Mouse (Mus musculus): Measurements from ENCODE around the gene Stk10.
A peak's percentile ranks its signal among the peaks of the same experiment; 100 is the strongest.

Gene Stk10

GRCm38 (mm10) chr11:32568060-32568459, 35.0 kb downstream of the Stk10 start:
- no peak for DNase-seq (ENCODE audit: low spot score)

- no peak for DNase-seq (ENCODE audit: low spot score)
Measured at GRCm38 (mm10) chr11:32568637-32569293, 35.7 kb downstream of the Stk10 start.

GRCm38 (mm10) chr11:32571103-32571502, 38.0 kb downstream of the Stk10 start:
- DNase-seq (ENCODE audit: low spot score) = no peak

- DNase-seq (ENCODE audit: low spot score) = no peak
Measured at GRCm38 (mm10) chr11:32573669-32574068, 40.6 kb downstream of the Stk10 start.

GRCm38 (mm10) chr11:32575964-32576759, 43.1 kb downstream of the Stk10 start:
- DNase-seq (ENCODE audit: low spot score) = no peak

GRCm38 (mm10) chr11:32576760-32577050, 43.6 kb downstream of the Stk10 start:
- DNase-seq (ENCODE audit: low spot score) = no peak

- no peak for DNase-seq (ENCODE audit: low spot score)
Measured at GRCm38 (mm10) chr11:32580305-32580947, 47.3 kb downstream of the Stk10 start.

- no peak for DNase-seq (ENCODE audit: low spot score)
Measured at GRCm38 (mm10) chr11:32581031-32581430, 47.9 kb downstream of the Stk10 start.

GRCm38 (mm10) chr11:32582813-32583212, 49.7 kb downstream of the Stk10 start:
- no peak for DNase-seq (ENCODE audit: low spot score)

GRCm38 (mm10) chr11:32585996-32586395, 52.9 kb downstream of the Stk10 start:
- no peak for DNase-seq (ENCODE audit: low spot score)

GRCm38 (mm10) chr11:32587191-32588089, 54.3 kb downstream of the Stk10 start:
- no peak for DNase-seq (ENCODE audit: low spot score)

GRCm38 (mm10) chr11:32588090-32588891, 55.2 kb downstream of the Stk10 start:
- DNase-seq (ENCODE audit: low spot score) = peak; percentile 85

GRCm38 (mm10) chr11:32588892-32589172, 55.7 kb downstream of the Stk10 start:
- DNase-seq (ENCODE audit: low spot score) = no peak

GRCm38 (mm10) chr11:32589201-32589600, 56.1 kb downstream of the Stk10 start:
- no peak for DNase-seq (ENCODE audit: low spot score)

GRCm38 (mm10) chr11:32589791-32590190, 56.7 kb downstream of the Stk10 start:
- no peak for DNase-seq (ENCODE audit: low spot score)

- DNase-seq (ENCODE audit: low spot score) = no peak
Measured at GRCm38 (mm10) chr11:32590205-32590604, 57.1 kb downstream of the Stk10 start.

- DNase-seq (ENCODE audit: low spot score) = no peak
Measured at GRCm38 (mm10) chr11:32591921-32592850, 59.1 kb downstream of the Stk10 start.

- no peak for DNase-seq (ENCODE audit: low spot score)
Measured at GRCm38 (mm10) chr11:32593081-32593480, 60.0 kb downstream of the Stk10 start.

GRCm38 (mm10) chr11:32594122-32594521, 61.0 kb downstream of the Stk10 start:
- no peak for DNase-seq (ENCODE audit: low spot score)

- no peak for DNase-seq (ENCODE audit: low spot score)
Measured at GRCm38 (mm10) chr11:32600371-32600770, 67.3 kb downstream of the Stk10 start.
